Mouse (Mus musculus): ENCODE results near the gene Hmga1. TPM values are rescaled to one million over a fixed set of nuclear protein-coding genes. Genes with fewer than 3 reads are reported as not detected.

Gene Hmga1
- polyA plus RNA-seq, 1 experiment from 2014 or later = 120 TPM

DNA sequence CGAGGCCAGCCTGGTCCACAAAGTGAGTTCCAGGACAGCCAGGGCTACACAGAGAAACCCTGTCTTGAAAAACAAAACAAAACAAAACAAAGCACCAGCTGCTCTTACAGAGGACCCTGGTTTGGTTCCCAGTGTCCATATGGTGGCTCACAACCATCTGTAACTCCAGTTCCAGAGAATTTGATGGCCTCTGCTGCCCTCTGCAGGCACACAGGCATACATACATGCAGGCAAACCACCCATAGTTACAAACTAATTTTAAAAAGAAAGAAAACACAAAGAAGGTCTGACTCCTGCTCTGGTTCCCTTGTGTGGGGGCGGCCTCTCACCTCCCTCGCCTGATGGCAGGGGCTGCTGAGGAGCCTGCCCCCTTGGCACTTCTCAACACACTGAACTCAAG, 22.9 kb upstream of the Hmga1 start:
- ATAC-seq = no peak
- 87% methylated on average over 3 of the region's 3 CpGs for WGBS

DNA sequence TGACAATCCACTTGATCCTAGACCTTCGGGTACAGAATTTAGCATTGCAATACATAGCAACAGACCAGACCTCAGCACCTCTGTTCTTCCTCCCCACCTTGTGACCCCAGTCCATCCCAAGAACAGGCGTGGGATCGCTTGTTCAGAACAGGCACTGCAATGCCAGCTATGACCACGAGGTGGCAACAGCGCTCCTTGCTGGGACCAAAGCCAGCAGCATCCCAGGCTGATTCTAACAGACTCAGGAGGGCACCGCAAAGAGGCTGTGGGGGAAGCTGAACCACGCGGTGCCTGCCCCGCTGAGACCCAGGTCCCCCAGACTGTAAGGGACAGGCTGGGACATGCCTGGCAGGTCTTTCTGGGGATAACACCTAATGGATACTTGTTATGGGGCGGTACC, 21.6 kb upstream of the Hmga1 start:
- Histone ChIP-seq H3K4me1 (replicated peaks) (0 out of 2 replicates have a peak, but pooled peaks cover 3% of the 10 kb centered on the region), H3K27me3 (no peaks in the 10 kb centered on the region), H3K4me2 (replicated peaks) (peak overlapping the region; percentile 22; the same call in 1 of the 2 replicates), H3K4me3 (replicated peaks) (no peak overlapping the region), H3K9me3 (no peaks in the 10 kb centered on the region), H3K9ac (replicated peaks) (no peak overlapping the region), H3K36me3 (no peaks in the 10 kb centered on the region), H3K27ac (no peak overlapping the region)
- peak; percentile 90 for ATAC-seq
- 3% methylated on average over 10 of the region's 10 CpGs for WGBS

More for the DNA sequence above, 22.9 kb upstream of the Hmga1 start:
- Histone ChIP-seq H3K27me3 (no peaks in the 10 kb centered on the region), H3K27ac (no peak overlapping the region), H3K36me3 (no peaks in the 10 kb centered on the region), H3K9ac (replicated peaks) (no peak overlapping the region), H3K4me2 (replicated peaks) (no peak overlapping the region), H3K4me3 (replicated peaks) (no peak overlapping the region), H3K4me1 (replicated peaks) (0 out of 2 replicates have a peak, but pooled peaks cover 3% of the 10 kb centered on the region), H3K9me3 (no peaks in the 10 kb centered on the region)

DNA sequence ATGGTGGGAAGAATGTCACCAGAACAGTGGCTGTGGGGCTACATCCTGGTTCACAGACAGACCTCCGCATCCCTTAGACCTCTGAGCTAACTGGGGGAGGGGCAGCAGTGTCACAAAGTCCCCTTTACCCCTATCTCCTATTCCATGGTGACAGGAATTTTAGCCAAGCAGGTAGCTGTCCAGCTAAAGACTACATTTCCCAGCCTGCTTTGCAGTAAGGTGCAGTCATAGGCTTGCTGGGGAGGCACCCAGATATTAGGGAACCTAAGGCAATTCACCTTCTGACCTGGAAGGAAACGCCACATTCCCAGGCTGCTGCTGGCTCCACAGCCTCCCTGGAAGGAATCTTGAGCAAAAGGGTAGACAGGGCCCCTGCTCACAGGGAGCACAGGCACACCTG, 15.0 kb upstream of the Hmga1 start:
- Histone ChIP-seq H3K9me3 (no peaks in the 10 kb centered on the region), H3K27me3 (no peaks in the 10 kb centered on the region), H3K36me3 (no peaks in the 10 kb centered on the region), H3K9ac (replicated peaks) (no peak overlapping the region), H3K4me2 (replicated peaks) (no peak overlapping the region), H3K27ac (no peak overlapping the region), H3K4me1 (replicated peaks) (0 out of 2 replicates have a peak, but pooled peaks cover 1% of the 10 kb centered on the region), H3K4me3 (replicated peaks) (no peak overlapping the region)
- no peak for ATAC-seq
- WGBS = 79% methylated on average over 2 of the region's 2 CpGs

DNA sequence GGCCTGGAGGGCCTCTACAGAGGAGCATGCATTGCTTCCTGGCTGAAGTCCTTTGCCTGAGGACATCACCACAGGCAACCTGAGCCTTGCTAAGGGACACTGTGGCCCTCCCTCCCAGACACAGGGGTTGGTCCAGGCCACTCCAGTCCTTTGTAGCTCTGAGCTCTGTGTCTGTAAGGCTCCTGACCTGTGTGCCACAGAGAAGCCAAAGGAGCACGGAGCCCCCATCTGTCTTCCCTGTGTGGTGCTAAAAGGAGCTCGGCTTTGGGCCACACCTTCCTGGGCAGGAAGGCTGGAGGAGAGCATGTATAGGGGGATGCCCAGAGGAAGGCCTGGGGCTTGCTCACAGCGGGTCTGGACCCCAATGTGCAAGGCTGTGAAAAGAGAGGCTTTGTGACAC, 14.3 kb upstream of the Hmga1 start:
- 75% methylated on average over 3 of the region's 3 CpGs for WGBS
- ATAC-seq = no peak

DNA sequence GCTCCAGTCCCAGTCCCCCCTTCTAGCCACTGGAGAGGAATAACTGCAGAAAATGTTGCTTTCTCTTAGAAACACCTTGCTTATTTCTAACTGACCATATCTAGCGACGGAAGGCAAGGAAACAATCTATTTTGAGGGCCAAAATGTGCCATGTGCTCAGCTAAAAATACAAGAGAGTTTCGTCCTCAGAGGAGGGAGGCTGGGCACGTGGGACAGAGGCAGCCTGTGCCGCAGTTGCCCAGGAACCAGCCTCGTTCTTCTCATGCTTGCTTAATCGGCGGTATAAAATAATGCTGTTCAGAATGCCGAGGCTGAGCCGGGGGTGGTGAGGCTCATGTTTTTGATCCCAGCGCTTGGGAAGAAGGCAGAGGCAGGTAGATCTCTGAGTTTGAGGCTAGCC, 11.7 kb upstream of the Hmga1 start:
- ATAC-seq = no peak
- Histone ChIP-seq H3K36me3 (no peaks in the 10 kb centered on the region), H3K27ac (no peak overlapping the region), H3K4me2 (replicated peaks) (no peak overlapping the region), H3K4me3 (replicated peaks) (no peak overlapping the region), H3K27me3 (no peaks in the 10 kb centered on the region), H3K9me3 (no peaks in the 10 kb centered on the region), H3K4me1 (replicated peaks) (peaks cover 16% of the 10 kb centered on the region), H3K9ac (replicated peaks) (no peak overlapping the region)
- 81% methylated on average over 11 of the region's 11 CpGs for WGBS

More for the DNA sequence above, 14.3 kb upstream of the Hmga1 start:
- no peak overlapping the region for H3K27ac ChIP-seq
- H3K9me3 ChIP-seq = no peaks in the 10 kb centered on the region
- H3K36me3 ChIP-seq = no peaks in the 10 kb centered on the region
- no peaks in the 10 kb centered on the region for H3K27me3 ChIP-seq
- no peak overlapping the region for H3K4me2 ChIP-seq (replicated peaks)
- H3K4me3 ChIP-seq (replicated peaks) = no peak overlapping the region
- 0 out of 2 replicates have a peak, but pooled peaks cover 4% of the 10 kb centered on the region for H3K4me1 ChIP-seq (replicated peaks)
- H3K9ac ChIP-seq (replicated peaks) = no peak overlapping the region; the same call in 1 of the 2 replicates

DNA sequence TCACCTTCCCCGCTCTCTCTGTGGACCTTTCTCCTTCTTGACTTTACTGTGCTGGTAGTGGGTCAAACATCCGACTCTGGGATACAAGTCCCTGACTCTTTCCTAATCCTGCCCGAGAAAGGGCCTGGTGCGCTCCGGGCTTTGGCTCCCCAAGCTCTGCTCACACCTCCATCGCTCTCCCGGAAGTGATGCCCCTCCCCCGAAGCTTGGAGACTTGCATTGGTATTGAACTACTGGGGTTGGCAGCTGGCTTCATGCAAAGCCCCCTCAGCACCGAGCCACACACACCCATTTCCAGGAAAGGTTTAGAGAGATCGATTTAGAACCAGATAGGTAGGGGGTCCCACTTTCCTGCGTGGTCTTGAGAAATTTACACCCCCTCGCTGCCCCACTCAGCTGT, 10.3 kb upstream of the Hmga1 start:
- H3K27me3 ChIP-seq = no peaks in the 10 kb centered on the region
- WGBS = 46% methylated on average over 12 of the region's 12 CpGs
- H3K9me3 ChIP-seq = no peaks in the 10 kb centered on the region
- ATAC-seq = no peak
- no peak overlapping the region for H3K9ac ChIP-seq (replicated peaks)
- H3K4me3 ChIP-seq (replicated peaks) = no peak overlapping the region
- H3K36me3 ChIP-seq = no peaks in the 10 kb centered on the region
- no peak overlapping the region for H3K27ac ChIP-seq
- H3K4me1 ChIP-seq (replicated peaks) = peaks cover 18% of the 10 kb centered on the region
- no peak overlapping the region for H3K4me2 ChIP-seq (replicated peaks)

DNA sequence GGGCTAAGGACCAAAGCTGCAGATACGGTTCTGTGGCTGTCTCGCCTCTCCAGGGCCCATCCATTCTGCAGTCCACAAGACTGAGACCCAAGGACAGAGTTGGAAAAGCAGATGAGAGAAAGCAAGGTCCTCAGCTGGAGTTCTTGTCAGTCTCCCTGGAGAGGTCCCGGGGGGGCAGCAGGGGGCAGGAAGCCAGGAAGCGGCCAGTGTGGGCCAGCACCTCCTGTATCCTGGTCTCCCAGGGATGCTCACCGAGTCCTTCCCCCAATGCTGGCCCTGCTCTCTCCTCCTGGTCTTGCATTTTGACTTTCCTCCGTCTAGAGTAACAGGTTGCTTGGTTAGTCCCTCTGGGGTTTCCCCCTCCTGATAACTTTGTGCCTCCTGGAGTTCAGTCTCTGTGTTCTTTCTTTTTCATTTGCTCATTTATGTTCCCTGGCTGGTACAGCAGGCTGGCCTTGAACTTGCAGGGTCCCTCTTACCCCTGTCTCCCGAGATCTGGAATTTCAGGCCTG, 9.7 kb upstream of the Hmga1 start:
- ATAC-seq = no peak
- H3K9me3 ChIP-seq = no peaks in the 10 kb centered on the region
- H3K4me1 ChIP-seq (replicated peaks) = peaks cover 18% of the 10 kb centered on the region
- 63% methylated on average over 7 of the region's 7 CpGs for WGBS
- no peak overlapping the region for H3K9ac ChIP-seq (replicated peaks)
- no peak overlapping the region for H3K4me3 ChIP-seq (replicated peaks)
- H3K27me3 ChIP-seq = no peaks in the 10 kb centered on the region
- no peaks in the 10 kb centered on the region for H3K36me3 ChIP-seq
- no peak overlapping the region for H3K27ac ChIP-seq
- no peak overlapping the region for H3K4me2 ChIP-seq (replicated peaks)

DNA sequence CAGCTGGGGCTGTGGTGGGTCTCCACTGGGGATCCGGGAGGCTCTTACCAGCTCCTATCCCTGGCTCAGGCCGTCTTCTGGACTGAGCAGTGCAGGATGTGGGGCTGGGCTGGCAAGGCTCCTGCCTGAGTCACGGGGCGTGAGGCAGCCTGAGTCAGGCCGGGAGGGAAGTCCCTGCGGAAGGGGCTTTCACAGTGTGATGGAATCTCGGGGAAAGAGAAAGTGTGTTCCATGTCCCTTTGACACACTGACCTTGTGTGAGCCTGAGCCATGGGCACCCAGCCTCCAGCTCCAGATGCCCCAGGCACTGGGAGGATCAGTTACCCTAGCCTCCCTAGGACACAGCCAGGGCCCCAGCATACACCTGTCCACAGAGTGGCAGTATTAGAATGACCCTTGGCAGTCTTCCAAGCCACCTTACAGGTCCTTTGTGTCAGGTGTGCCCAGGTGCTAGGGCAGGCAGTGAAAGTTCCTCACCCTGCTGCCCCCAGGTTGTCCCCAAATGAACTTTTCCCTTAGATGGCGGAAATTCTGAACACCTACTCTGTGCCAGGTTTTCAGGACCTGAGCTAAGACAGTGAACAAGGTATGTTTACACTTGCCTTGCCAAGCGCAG, 8.9 kb upstream of the Hmga1 start:
- H3K27me3 ChIP-seq = no peaks in the 10 kb centered on the region
- ATAC-seq = no peak
- H3K36me3 ChIP-seq = no peaks in the 10 kb centered on the region
- WGBS = 77% methylated on average over 9 of the region's 9 CpGs
- no peak overlapping the region for H3K9ac ChIP-seq (replicated peaks)
- H3K27ac ChIP-seq = no peak overlapping the region
- no peak overlapping the region for H3K4me2 ChIP-seq (replicated peaks)
- H3K9me3 ChIP-seq = no peaks in the 10 kb centered on the region
- H3K4me1 ChIP-seq (replicated peaks) = peaks cover 18% of the 10 kb centered on the region
- H3K4me3 ChIP-seq (replicated peaks) = no peak overlapping the region

DNA sequence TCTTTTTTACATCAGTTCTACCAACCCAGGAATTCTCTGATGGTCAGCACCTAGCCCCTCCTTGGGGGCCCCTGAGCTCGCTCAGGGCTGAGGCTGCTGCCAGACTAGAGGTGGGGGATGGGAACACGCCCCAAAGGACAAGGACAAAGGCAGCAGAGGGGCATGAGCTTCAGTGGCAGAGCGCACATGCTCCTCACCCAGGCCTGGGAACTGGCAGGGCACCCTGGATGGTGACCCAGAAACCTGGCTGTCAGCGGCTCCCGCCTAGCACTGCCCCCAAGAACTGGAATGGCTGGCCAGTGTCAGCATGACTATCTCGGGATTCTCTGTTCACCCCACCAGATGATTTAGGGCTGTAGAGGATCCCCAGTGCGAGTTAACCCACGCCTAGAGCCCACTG, 7.1 kb upstream of the Hmga1 start:
- no peak overlapping the region for H3K27ac ChIP-seq
- H3K4me3 ChIP-seq (replicated peaks) = no peak overlapping the region
- no peak overlapping the region for H3K9ac ChIP-seq (replicated peaks)
- H3K36me3 ChIP-seq = no peaks in the 10 kb centered on the region
- no peak for ATAC-seq
- no peaks in the 10 kb centered on the region for H3K9me3 ChIP-seq
- WGBS = 42% methylated on average over 8 of the region's 8 CpGs
- H3K4me1 ChIP-seq (replicated peaks) = peaks cover 18% of the 10 kb centered on the region
- no peak overlapping the region for H3K4me2 ChIP-seq (replicated peaks)
- peaks cover 5% of the 10 kb centered on the region for H3K27me3 ChIP-seq

DNA sequence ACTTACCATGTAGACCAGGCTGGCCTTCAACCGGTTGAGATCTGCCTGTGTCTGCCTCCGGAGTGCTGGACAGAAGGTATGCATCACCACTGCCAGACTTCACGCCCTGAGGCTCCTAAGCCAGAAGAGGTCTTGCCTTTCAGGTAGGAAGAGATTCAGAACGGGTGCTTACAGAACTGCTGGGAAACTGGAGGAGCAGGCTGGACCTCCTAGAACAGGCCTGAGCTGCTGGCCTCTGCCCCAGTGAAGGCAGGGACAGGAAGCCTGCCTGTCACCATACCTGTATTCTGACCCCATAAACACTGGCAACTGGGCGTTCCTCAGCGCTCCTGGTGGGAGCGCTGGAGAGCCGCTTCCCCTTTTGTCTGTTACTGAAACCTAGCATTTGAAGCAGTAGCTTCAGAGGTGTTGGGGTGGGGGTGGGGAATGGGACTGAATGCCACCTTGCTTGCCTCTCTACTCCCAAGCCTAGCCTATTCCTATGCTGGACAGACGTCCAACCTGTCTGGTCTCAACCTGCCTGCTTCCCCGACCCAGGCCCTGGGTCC, 4.8 kb upstream of the Hmga1 start:
- 65% methylated on average over 10 of the region's 10 CpGs for WGBS

DNA sequence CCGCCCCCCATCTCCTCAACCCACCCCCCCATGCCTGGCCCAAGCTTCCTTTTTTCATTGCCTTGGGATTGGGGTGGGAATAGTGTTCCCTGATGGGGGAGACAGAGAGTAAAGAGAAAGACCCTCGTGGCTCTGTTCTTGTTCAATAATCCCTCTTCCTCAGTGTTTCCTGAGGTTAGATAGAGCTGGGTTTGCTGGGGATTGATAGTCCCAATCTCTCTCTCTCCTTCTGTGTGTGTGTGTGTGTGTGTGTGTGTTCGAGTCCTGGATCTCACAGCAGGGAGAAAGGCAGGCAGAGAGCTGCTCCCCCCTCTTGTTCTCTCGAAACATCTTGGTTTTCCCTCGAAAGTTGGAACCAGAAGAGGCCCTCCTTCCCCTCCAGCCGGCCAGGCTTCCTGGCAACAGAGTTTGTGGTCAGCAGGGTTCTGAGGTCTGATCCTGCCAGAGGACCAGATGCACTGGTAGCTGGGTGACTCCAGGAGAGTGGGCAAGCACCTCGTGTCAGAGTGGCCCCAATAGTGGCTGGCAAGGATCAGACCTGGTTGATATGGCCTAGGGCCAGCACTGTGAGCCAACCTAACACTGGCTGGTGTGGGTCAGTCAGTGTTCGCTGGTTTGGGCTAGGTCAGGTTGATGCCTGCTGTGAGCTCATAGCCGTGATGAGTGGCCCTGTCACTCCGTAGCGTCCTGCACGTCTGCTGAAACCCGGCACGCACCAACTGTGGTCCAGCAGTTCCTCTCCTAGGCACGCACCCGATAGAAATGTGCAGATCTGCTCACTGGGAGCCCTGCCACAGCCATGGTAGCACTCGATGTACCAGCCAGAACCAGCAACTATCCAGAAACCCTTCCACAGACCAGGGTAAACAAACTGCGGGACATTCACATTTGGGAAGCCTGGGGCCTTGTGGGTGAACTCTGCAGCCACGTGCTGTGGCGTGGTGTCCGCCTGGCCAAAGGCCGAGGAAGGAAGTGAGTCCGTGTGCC, 3.8 kb upstream of the Hmga1 start:
- Histone ChIP-seq H3K4me3 (replicated peaks) (no peak overlapping the region), H3K27ac (no peak overlapping the region), H3K9ac (replicated peaks) (no peak overlapping the region), H3K4me2 (replicated peaks) (no peak overlapping the region), H3K9me3 (no peaks in the 10 kb centered on the region), H3K27me3 (peaks cover 12% of the 10 kb centered on the region), H3K36me3 (no peaks in the 10 kb centered on the region), H3K4me1 (replicated peaks) (peaks cover 30% of the 10 kb centered on the region)
- no peak for ATAC-seq
- 82% methylated on average over 23 of the region's 23 CpGs for WGBS

More for the DNA sequence above, 4.8 kb upstream of the Hmga1 start:
- H3K27me3 ChIP-seq = peaks cover 12% of the 10 kb centered on the region
- no peak overlapping the region for H3K4me3 ChIP-seq (replicated peaks)
- no peak overlapping the region for H3K4me2 ChIP-seq (replicated peaks)
- no peaks in the 10 kb centered on the region for H3K9me3 ChIP-seq
- H3K36me3 ChIP-seq = no peaks in the 10 kb centered on the region
- no peak overlapping the region for H3K27ac ChIP-seq
- H3K4me1 ChIP-seq (replicated peaks) = peaks cover 29% of the 10 kb centered on the region
- ATAC-seq = no peak
- H3K9ac ChIP-seq (replicated peaks) = no peak overlapping the region
